Mouse (Mus musculus) stomach, embryonic 15.5 days (tissue): ENCODE results near the gene Trpm8. TPM values are rescaled to one million over a fixed set of nuclear protein-coding genes. Genes with fewer than 3 reads are reported as not detected.

Experiments
- ATAC-seq: fragments of 200-750 bp; cut with Nextera tagmentation; 2 replicates; pipeline ENCODE4 v1.8.0; 2017; ENCODE audit warnings: low read depth, moderate number of reproducible peaks, moderate TSS enrichment; ENCODE audit not compliant: insufficient read depth, low FRiP score
- H3K27ac ChIP-seq: fragments of 300-500 bp; sonication (generic); 2 replicates; pipeline ENCODE4 v1.5.1; 2015; ENCODE audit warnings: mild to moderate bottlenecking, inconsistent platforms
- H3K27me3 ChIP-seq: fragments of 300-500 bp; sonication (generic); replicated peaks from 2 replicates; pipeline ENCODE4 v1.6.1; 2015; ENCODE audit warnings: inconsistent platforms
- H3K36me3 ChIP-seq: fragments of 300-500 bp; sonication (generic); 2 replicates; pipeline ENCODE4 v1.6.1; 2015; ENCODE audit warnings: inconsistent platforms
- H3K4me1 ChIP-seq: fragments of 300-500 bp; sonication (generic); 2 replicates; pipeline ENCODE4 v1.6.1; 2015; ENCODE audit warnings: inconsistent platforms
- H3K4me2 ChIP-seq: fragments of 300-500 bp; sonication (generic); 2 replicates; pipeline ENCODE4 v1.6.1; 2015; ENCODE audit warnings: mild to moderate bottlenecking, inconsistent platforms
- H3K4me3 ChIP-seq: fragments of 300-500 bp; sonication (generic); replicated peaks from 2 replicates; pipeline ENCODE4 v1.5.1; 2015; ENCODE audit warnings: inconsistent platforms
- H3K9ac ChIP-seq: fragments of 300-500 bp; sonication (generic); 2 replicates; pipeline ENCODE4 v1.6.1; 2015; ENCODE audit warnings: inconsistent platforms
- H3K9me3 ChIP-seq: fragments of 300-500 bp; sonication (generic); 2 replicates; pipeline ENCODE4 v1.6.1; 2016; ENCODE audit warnings: inconsistent platforms
- WGBS: fragments of 180-500 bp; shearing (Covaris S2); methylation state at CpG from one replicate; pipeline ENCODE4 v1.1.7; 2015; 5-methylcytosine and 5-hydroxymethylcytosine counted together
- polyA plus RNA-seq: library from polyadenylated mRNA; unstranded; fragments of >200 nt; fragmentation: Nextera tagmentation; extraction: Ambion mirVana; gene quantifications from 2 replicates; pipeline ENCODE4 v1.2.1, GENCODE M21; 2015

Trpm8 gene
- polyA plus RNA-seq, 1 experiment from 2014 or later, result not detected

- Histone ChIP-seq H3K9me3 (peaks cover 28% of the 10 kb centered on the region; the same call in 1 of the 2 replicates), H3K27me3 (no peaks in the 10 kb centered on the region), H3K4me1 (no peaks in the 10 kb centered on the region), H3K4me2 (no peak overlapping the region), H3K27ac (no peak overlapping the region), H3K36me3 (no peaks in the 10 kb centered on the region), H3K9ac (no peak overlapping the region), H3K4me3 (no peak overlapping the region)
- whole genome bisulfite sequencing, result 61% methylated on average over 11 of the region's 11 CpGs
- peak; percentile 3; the same call in 1 of the 2 replicates for ATAC-seq
These were observed 42.2 kb upstream of the Trpm8 start for GRCm38 (mm10) chr1:88235046-88235893.

DNA sequence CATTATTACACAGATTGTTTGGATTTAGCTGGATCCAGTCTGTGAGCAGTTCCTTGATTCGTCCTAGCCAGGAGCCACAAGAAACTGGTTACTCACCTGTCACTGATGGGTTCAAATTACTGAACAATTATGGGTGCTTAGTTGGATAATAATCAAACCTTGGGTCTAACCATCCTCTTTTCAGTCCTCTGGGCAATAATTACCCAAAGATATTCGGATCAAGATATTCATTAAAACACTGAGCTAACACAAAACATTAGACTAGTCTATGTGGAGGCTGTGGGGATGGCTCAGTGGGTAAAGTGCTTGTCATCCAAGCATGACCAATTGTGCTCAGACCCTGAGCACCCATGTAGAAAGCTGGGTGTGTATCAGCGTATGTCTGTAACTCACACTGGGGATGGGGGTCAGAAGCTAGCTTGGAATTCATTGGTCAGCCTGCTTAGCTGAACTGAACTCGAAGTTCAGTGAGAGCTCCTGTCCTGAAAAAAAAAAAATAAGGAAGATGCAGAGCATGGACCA is 41.5 kb upstream of the Trpm8 start:
- no peak overlapping the region for H3K27ac ChIP-seq
- no peak overlapping the region for H3K4me3 ChIP-seq
- H3K4me2 ChIP-seq, result no peak overlapping the region
- H3K4me1 ChIP-seq, result no peaks in the 10 kb centered on the region
- no peak for ATAC-seq
- no peak overlapping the region for H3K9ac ChIP-seq
- no peaks in the 10 kb centered on the region for H3K27me3 ChIP-seq
- H3K36me3 ChIP-seq, result no peaks in the 10 kb centered on the region
- peaks cover 29% of the 10 kb centered on the region; the same call in 1 of the 2 replicates for H3K9me3 ChIP-seq
- 54% methylated on average over 4 of the region's 4 CpGs for WGBS

DNA sequence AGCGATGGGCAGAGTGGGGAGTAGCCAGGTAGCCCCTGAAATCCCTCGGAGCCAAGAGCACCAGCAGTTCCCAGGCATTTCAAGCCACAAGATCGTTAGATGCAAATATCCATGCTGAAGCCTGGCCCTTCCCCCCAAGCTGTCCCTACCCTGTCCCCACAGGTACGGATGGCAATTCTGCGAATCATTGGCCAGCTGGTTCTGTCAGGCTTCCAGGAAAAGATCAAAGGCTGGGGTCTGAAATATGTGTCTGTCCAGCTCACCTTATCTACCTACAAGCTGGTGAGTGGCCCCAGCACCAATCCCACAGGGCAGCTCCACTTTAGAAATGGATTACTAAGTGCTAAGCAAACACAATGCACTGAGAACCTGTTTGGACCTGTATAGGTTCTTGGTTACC is 40.1 kb upstream of the Trpm8 start:
- Histone ChIP-seq H3K36me3 (no peaks in the 10 kb centered on the region), H3K4me3 (no peak overlapping the region), H3K4me1 (no peaks in the 10 kb centered on the region), H3K9me3 (peaks cover 29% of the 10 kb centered on the region; the same call in 1 of the 2 replicates), H3K27me3 (no peaks in the 10 kb centered on the region), H3K27ac (no peak overlapping the region), H3K9ac (no peak overlapping the region), H3K4me2 (no peak overlapping the region)
- 0 out of 2 replicates have a peak, but pooled peaks have one; percentile 5 for ATAC-seq
- WGBS, result 74% methylated on average over 5 of the region's 5 CpGs

DNA sequence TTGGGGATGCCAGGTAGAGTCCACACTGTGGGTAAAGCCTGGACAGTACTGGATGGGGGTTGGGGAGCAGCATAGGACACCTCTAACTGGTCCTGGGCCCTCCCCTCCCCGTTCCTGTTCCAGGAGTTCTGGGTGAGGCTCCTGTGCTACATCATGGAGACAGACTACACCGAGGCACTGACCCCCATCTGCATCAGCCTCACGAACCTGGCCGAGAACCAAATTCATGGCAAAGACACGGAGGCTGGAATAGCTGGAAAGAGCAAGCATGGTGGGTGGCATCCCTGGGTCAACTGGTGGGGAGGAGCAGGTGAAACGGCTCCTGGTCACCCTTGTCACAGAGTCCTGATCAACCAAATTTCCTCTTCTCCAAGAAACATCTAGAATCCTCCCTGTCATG is 38.7 kb upstream of the Trpm8 start:
- Histone ChIP-seq H3K27ac (no peak overlapping the region), H3K27me3 (no peaks in the 10 kb centered on the region), H3K9me3 (peaks cover 29% of the 10 kb centered on the region; the same call in 1 of the 2 replicates), H3K4me2 (no peak overlapping the region), H3K4me1 (no peaks in the 10 kb centered on the region), H3K9ac (no peak overlapping the region), H3K4me3 (no peak overlapping the region), H3K36me3 (no peaks in the 10 kb centered on the region)
- ATAC-seq, result no peak
- 71% methylated on average over 6 of the region's 6 CpGs for WGBS

DNA sequence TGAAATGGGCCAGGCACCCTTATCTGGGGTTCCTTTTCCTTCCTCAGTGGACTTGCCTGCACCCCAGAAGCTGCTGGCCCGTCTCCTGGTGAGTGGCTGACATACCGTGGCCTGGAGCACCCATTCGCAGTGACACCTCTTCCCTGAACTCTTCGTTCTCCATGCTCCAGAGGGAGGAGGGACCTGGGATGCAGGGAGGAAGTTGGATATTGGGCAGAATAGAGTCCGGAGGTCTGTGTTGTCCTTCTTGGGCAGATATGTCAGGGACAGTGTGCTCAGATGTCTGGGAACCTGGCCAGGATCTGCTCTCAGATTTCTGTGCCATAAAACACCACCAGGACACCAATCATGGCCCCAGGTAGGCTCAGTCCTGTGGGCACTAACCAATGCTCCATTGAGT is 37.4 kb upstream of the Trpm8 start:
- Histone ChIP-seq H3K9me3 (peaks cover 29% of the 10 kb centered on the region; the same call in 1 of the 2 replicates), H3K36me3 (no peaks in the 10 kb centered on the region)
- 72% methylated on average over 5 of the region's 5 CpGs for WGBS

GRCm38 (mm10) chr1:88240579-88240978 is 36.9 kb upstream of the Trpm8 start:
- H3K4me3 ChIP-seq, result no peak overlapping the region
- H3K27me3 ChIP-seq, result no peaks in the 10 kb centered on the region
- H3K9me3 ChIP-seq, result peaks cover 28% of the 10 kb centered on the region; the same call in 1 of the 2 replicates
- 71% methylated on average over 4 of the region's 4 CpGs for WGBS
- no peak overlapping the region for H3K9ac ChIP-seq
- no peaks in the 10 kb centered on the region for H3K4me1 ChIP-seq
- H3K27ac ChIP-seq, result no peak overlapping the region
- ATAC-seq, result no peak
- H3K36me3 ChIP-seq, result no peaks in the 10 kb centered on the region
- H3K4me2 ChIP-seq, result no peak overlapping the region

More for the DNA sequence above, 37.4 kb upstream of the Trpm8 start:
- Histone ChIP-seq H3K4me3 (no peak overlapping the region), H3K4me1 (no peaks in the 10 kb centered on the region), H3K27ac (no peak overlapping the region), H3K27me3 (no peaks in the 10 kb centered on the region), H3K9ac (no peak overlapping the region), H3K4me2 (no peak overlapping the region)
- no peak for ATAC-seq

DNA sequence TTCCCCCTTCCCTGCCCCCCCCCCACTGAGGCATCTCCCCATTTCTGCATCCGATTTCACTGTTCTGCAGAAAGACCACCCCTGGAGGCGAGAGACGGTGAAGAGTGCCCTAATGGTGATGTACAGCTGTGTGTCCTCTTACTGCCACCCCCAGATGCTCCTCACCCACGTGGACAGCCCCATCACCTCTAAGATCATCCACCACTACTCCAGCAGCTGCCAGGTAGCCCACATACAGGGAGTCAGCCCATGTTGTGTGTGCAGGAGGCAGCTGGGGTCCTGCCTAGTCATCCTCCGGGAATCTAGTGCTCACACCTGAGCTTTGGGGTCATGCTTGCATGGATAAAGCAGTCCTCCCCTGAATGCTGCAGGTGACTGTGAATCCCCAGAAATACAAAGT is 33.6 kb upstream of the Trpm8 start:
- WGBS, result 61% methylated on average over 5 of the region's 5 CpGs
- no peak for ATAC-seq
- Histone ChIP-seq H3K4me3 (no peak overlapping the region), H3K9ac (no peak overlapping the region), H3K36me3 (no peaks in the 10 kb centered on the region), H3K4me1 (no peaks in the 10 kb centered on the region), H3K4me2 (no peak overlapping the region), H3K9me3 (peaks cover 15% of the 10 kb centered on the region), H3K27ac (no peak overlapping the region), H3K27me3 (no peaks in the 10 kb centered on the region)

- Histone ChIP-seq H3K4me1 (no peaks in the 10 kb centered on the region), H3K27me3 (no peaks in the 10 kb centered on the region), H3K9me3 (peaks cover 15% of the 10 kb centered on the region; the same call in 1 of the 2 replicates), H3K9ac (no peak overlapping the region), H3K4me3 (no peak overlapping the region), H3K4me2 (no peak overlapping the region), H3K27ac (no peak overlapping the region), H3K36me3 (no peaks in the 10 kb centered on the region)
- 77% methylated on average over 6 of the region's 6 CpGs for WGBS
- no peak for ATAC-seq
These were observed 31.6 kb upstream of the Trpm8 start for GRCm38 (mm10) chr1:88245881-88246280.

DNA sequence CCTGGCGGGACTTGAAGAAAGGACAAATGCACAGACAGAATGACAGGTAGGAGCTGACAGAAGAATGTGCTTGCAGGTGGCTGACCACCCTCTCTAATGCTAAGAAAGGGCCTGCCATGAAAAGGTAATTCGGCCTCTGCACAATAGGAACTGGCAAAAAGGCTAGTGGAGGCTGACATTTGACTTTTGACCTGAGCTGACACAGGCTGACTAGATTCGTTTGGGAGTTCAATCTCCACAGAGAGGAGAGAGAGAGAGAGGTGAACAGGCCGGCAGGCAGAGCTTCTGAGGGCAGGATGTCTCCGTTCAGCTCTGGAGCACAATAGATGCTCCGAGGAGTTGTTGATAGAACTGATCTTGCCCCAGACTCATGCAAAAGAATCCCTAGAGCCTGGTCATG is 31.1 kb upstream of the Trpm8 start:
- ATAC-seq, result no peak
- Histone ChIP-seq H3K27me3 (no peaks in the 10 kb centered on the region), H3K9me3 (peaks cover 15% of the 10 kb centered on the region; the same call in 1 of the 2 replicates), H3K9ac (no peak overlapping the region), H3K4me2 (no peak overlapping the region), H3K4me3 (no peak overlapping the region), H3K36me3 (no peaks in the 10 kb centered on the region), H3K27ac (no peak overlapping the region), H3K4me1 (no peaks in the 10 kb centered on the region)
- WGBS, result 42% methylated on average over 6 of the region's 6 CpGs

DNA sequence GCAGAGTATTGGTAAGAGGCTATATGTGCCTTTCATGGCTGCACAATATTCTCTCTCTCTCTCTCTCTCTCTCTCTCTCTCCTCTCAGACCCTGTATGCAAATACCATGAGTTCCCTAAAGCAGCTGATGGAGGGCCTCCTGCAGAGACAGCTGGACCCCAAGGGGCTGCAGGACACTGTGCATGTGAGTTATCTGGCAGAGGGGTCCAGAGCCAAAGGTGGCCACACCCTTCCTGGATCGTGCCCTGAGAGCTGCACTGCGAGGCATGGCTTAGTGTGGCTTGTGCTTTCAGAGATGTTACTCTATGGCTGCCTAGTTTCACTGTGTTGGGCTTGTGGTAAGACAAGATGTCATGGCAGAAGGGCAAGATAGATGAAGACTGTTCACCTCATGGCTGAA is 29.8 kb upstream of the Trpm8 start:
- no peaks in the 10 kb centered on the region for H3K27me3 ChIP-seq
- H3K36me3 ChIP-seq, result no peaks in the 10 kb centered on the region
- H3K9me3 ChIP-seq, result peaks cover 15% of the 10 kb centered on the region; the same call in 1 of the 2 replicates
- H3K4me2 ChIP-seq, result no peak overlapping the region
- no peak for ATAC-seq
- H3K4me3 ChIP-seq, result no peak overlapping the region
- H3K9ac ChIP-seq, result no peak overlapping the region
- H3K4me1 ChIP-seq, result no peaks in the 10 kb centered on the region
- 42% methylated on average over 2 of the region's 2 CpGs for WGBS
- H3K27ac ChIP-seq, result no peak overlapping the region

- ATAC-seq, result no peak
- Histone ChIP-seq H3K36me3 (no peaks in the 10 kb centered on the region), H3K4me3 (no peak overlapping the region), H3K9ac (no peak overlapping the region), H3K9me3 (peaks cover 15% of the 10 kb centered on the region; the same call in 1 of the 2 replicates), H3K27ac (no peak overlapping the region), H3K27me3 (no peaks in the 10 kb centered on the region), H3K4me2 (no peak overlapping the region), H3K4me1 (no peaks in the 10 kb centered on the region)
- 64% methylated on average over 4 of the region's 4 CpGs for WGBS
These were observed 28.8 kb upstream of the Trpm8 start for GRCm38 (mm10) chr1:88248658-88249057.

DNA sequence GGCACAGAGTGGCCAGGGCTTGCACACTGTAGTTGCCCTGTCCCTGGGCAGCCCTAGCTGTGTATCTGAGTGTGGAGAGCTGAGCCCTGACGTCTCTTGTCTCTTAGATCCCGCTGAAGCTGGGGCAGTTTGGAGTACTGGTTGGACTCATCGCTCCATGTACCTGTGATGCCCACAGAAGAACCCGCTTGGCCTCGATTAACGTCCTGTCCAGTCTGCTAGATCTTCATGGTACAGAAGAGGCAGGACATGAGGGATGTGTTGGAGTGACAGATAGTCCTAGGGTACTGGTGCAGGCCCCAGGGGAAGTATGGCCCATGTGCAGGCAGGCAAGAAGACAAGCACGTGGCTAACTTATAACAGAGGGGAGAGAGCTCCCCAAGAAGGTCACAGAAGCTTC is 27.9 kb upstream of the Trpm8 start:
- H3K27me3 ChIP-seq, result no peaks in the 10 kb centered on the region
- no peaks in the 10 kb centered on the region for H3K36me3 ChIP-seq
- 75% methylated on average over 7 of the region's 7 CpGs for WGBS
- H3K4me1 ChIP-seq, result no peaks in the 10 kb centered on the region
- no peak overlapping the region for H3K4me3 ChIP-seq
- H3K9me3 ChIP-seq, result peaks cover 15% of the 10 kb centered on the region; the same call in 1 of the 2 replicates
- no peak overlapping the region for H3K27ac ChIP-seq
- H3K4me2 ChIP-seq, result no peak overlapping the region
- H3K9ac ChIP-seq, result no peak overlapping the region
- ATAC-seq, result peak; percentile 1; the same call in 1 of the 2 replicates
